Mouse (Mus musculus) heart, adult 2 months (tissue): ENCODE measurements at regions not wholly inside any gene's neighbourhood (a gene's known extent, or its start where the extent isn't known, plus 50 kb on each side); places are given as distances from the start of the nearest gene placed in this dataset.

Experiments
- CTCF ChIP-seq: fragments of 200-600 bp; IDR thresholded peaks from 2 replicates; pipeline ENCODE4 v1.8.1; 2022; ENCODE audit warnings: antibody characterized with exemption, mild to moderate bottlenecking, moderate library complexity
- POLR2A ChIP-seq: fragments of 200-500 bp; IDR thresholded peaks from 2 replicates; pipeline ENCODE4 v1.6.1; 2011; ENCODE audit warnings: mild to moderate bottlenecking, low read depth, low read length, control low read depth; ENCODE audit not compliant: insufficient read depth

DNA sequence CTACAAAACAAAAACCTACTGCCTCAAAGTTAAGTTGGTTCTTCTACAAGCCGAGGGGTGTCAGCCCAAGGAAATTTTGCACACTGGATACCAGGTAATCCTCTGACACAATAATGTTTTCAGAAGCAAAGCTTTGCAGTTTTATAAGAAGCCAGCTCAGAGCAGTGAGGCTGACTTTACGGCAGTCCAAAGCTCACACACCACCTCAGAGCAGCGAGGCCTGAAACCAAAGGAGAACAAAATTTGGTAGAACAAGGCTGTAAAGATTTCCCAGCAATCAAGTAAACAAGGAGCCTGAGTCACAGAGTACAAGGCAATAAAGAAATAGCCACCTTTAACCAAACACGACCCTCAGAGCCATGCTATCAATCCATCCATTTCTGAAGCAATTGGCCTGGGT, 230.1 kb upstream of the Klf4 start:
- no peak for TF ChIP-seq POLR2A
- no peak for TF ChIP-seq CTCF
